Mouse (Mus musculus): ENCODE measurements around the gene Atad1. TPM values are rescaled to one million over a fixed set of nuclear protein-coding genes. Genes with fewer than 3 reads are reported as not detected.
"Not testable (repeated sequence)": the region's sequence is repeated elsewhere in the genome, so short reads cannot be mapped to it uniquely, and the experiment has no call there.

Gene Atad1
- polyA plus RNA-seq (2016; fragmentation: Nextera tagmentation; extraction: Ambion mirVana) = 98.4 and 98.9 TPM in 2 replicates

- Histone ChIP-seq H3K4me1 (no peaks in the 10 kb centered on the region), H3K27ac (no peak within 1 kb of the TSS), H3K27me3 (no peaks in the 10 kb centered on the region), H3K9me3 (no peaks in the 10 kb centered on the region), H3K36me3 (replicated peaks) (no peaks in the 10 kb centered on the region), H3K9ac (no peak within 1 kb of the TSS), H3K4me3 (replicated peaks) (no peak within 1 kb of the TSS), H3K4me2 (no peak within 1 kb of the TSS)
- 93% methylated on average over 4 of the region's 4 CpGs for WGBS
- ATAC-seq (ENCODE audit: low FRiP score) = no peak
Measured at GRCm38 (mm10) chr19:32739686-32740085, at the start of gene Atad1. Gene Atad1, minus strand, starts transcription at chr19:32739786.

- H3K27me3 ChIP-seq; H3K27ac ChIP-seq; H3K4me3 ChIP-seq (replicated peaks); H3K4me2 ChIP-seq; H3K9ac ChIP-seq; H3K9me3 ChIP-seq; H3K36me3 ChIP-seq (replicated peaks); ATAC-seq (ENCODE audit: low FRiP score): not testable (repeated sequence)
- peaks cover 28% of the 10 kb centered on the region for H3K4me1 ChIP-seq
- 85% methylated on average over 3 of the region's 3 CpGs for WGBS
Measured at GRCm38 (mm10) chr19:32788016-32788415, 48.4 kb upstream of the Atad1 start.

- not testable (repeated sequence) for H3K9me3 ChIP-seq; H3K36me3 ChIP-seq (replicated peaks); ATAC-seq (ENCODE audit: low FRiP score); H3K27me3 ChIP-seq; H3K9ac ChIP-seq; H3K4me2 ChIP-seq; H3K27ac ChIP-seq; H3K4me3 ChIP-seq (replicated peaks)
- peaks cover 24% of the 10 kb centered on the region for H3K4me1 ChIP-seq
- WGBS = 38% methylated on average over 4 of the region's 4 CpGs
Measured at GRCm38 (mm10) chr19:32787388-32787787, 47.8 kb upstream of the Atad1 start.

GRCm38 (mm10) chr19:32781305-32782071, 41.9 kb upstream of the Atad1 start:
- Histone ChIP-seq H3K27me3 (no peaks in the 10 kb centered on the region), H3K9me3 (no peaks in the 10 kb centered on the region), H3K4me1 (peaks cover 3% of the 10 kb centered on the region; the same call in 1 of the 2 replicates), H3K4me3 (replicated peaks) (no peak overlapping the region), H3K27ac (no peak overlapping the region), H3K9ac (no peak overlapping the region), H3K36me3 (replicated peaks) (peaks cover 5% of the 10 kb centered on the region), H3K4me2 (no peak overlapping the region)
- 90% methylated on average over 5 of the region's 5 CpGs for WGBS
- ATAC-seq (ENCODE audit: low FRiP score) = no peak

GRCm38 (mm10) chr19:32779131-32779530, 39.5 kb upstream of the Atad1 start:
- H3K9ac ChIP-seq = no peak overlapping the region
- H3K27ac ChIP-seq = no peak overlapping the region
- H3K9me3 ChIP-seq = no peaks in the 10 kb centered on the region
- H3K27me3 ChIP-seq = no peaks in the 10 kb centered on the region
- H3K36me3 ChIP-seq (replicated peaks) = no peaks in the 10 kb centered on the region
- ATAC-seq (ENCODE audit: low FRiP score) = no peak
- WGBS = 84% methylated on average over 3 of the region's 3 CpGs
- no peak overlapping the region for H3K4me2 ChIP-seq
- H3K4me1 ChIP-seq = peaks cover 3% of the 10 kb centered on the region; the same call in 1 of the 2 replicates
- H3K4me3 ChIP-seq (replicated peaks) = no peak overlapping the region

- Histone ChIP-seq H3K9me3 (no peaks in the 10 kb centered on the region), H3K27ac (no peak overlapping the region), H3K36me3 (replicated peaks) (no peaks in the 10 kb centered on the region), H3K9ac (no peak overlapping the region), H3K4me2 (no peak overlapping the region), H3K27me3 (no peaks in the 10 kb centered on the region), H3K4me1 (peaks cover 3% of the 10 kb centered on the region; the same call in 1 of the 2 replicates), H3K4me3 (replicated peaks) (no peak overlapping the region)
- no peak for ATAC-seq (ENCODE audit: low FRiP score)
- 55% methylated on average over 2 of the region's 2 CpGs for WGBS
Measured at GRCm38 (mm10) chr19:32778411-32778810, 38.8 kb upstream of the Atad1 start.

GRCm38 (mm10) chr19:32762493-32762892, 22.9 kb upstream of the Atad1 start:
- ATAC-seq (ENCODE audit: low FRiP score) = no peak
- H3K27ac ChIP-seq = no peak overlapping the region
- H3K4me2 ChIP-seq = no peak overlapping the region
- no peaks in the 10 kb centered on the region for H3K9me3 ChIP-seq
- H3K4me1 ChIP-seq = peaks cover 23% of the 10 kb centered on the region
- H3K27me3 ChIP-seq = no peaks in the 10 kb centered on the region
- H3K36me3 ChIP-seq (replicated peaks) = no peaks in the 10 kb centered on the region; the same call in 1 of the 2 replicates
- 97% methylated on average over 4 of the region's 4 CpGs for WGBS
- H3K4me3 ChIP-seq (replicated peaks) = no peak overlapping the region
- H3K9ac ChIP-seq = no peak overlapping the region

GRCm38 (mm10) chr19:32761162-32761561, 21.6 kb upstream of the Atad1 start:
- ATAC-seq (ENCODE audit: low FRiP score) = no peak
- Histone ChIP-seq H3K27me3 (no peaks in the 10 kb centered on the region), H3K36me3 (replicated peaks) (no peaks in the 10 kb centered on the region; the same call in 1 of the 2 replicates), H3K9ac (no peak overlapping the region), H3K4me1 (peaks cover 23% of the 10 kb centered on the region), H3K9me3 (no peaks in the 10 kb centered on the region), H3K4me2 (peak overlapping the region; percentile 92), H3K27ac (no peak overlapping the region), H3K4me3 (replicated peaks) (no peak overlapping the region; the same call in 1 of the 2 replicates)
- WGBS = 71% methylated on average over 4 of the region's 4 CpGs

GRCm38 (mm10) chr19:32760499-32760898, 20.9 kb upstream of the Atad1 start:
- H3K36me3 ChIP-seq (replicated peaks) = no peaks in the 10 kb centered on the region
- peak overlapping the region; percentile 8; the same call in 1 of the 2 replicates for H3K9ac ChIP-seq
- 25% methylated on average over 6 of the region's 6 CpGs for WGBS
- ATAC-seq (ENCODE audit: low FRiP score) = no peak
- no peaks in the 10 kb centered on the region for H3K27me3 ChIP-seq
- peaks cover 26% of the 10 kb centered on the region for H3K4me1 ChIP-seq
- H3K4me3 ChIP-seq (replicated peaks) = peak overlapping the region; percentile 26
- H3K4me2 ChIP-seq = peak overlapping the region; percentile 92
- H3K27ac ChIP-seq = no peak overlapping the region
- no peaks in the 10 kb centered on the region for H3K9me3 ChIP-seq

GRCm38 (mm10) chr19:32759357-32760024, 19.9 kb upstream of the Atad1 start:
- H3K9ac ChIP-seq = peak overlapping the region; percentile 98

GRCm38 (mm10) chr19:32758793-32759161, 19.2 kb upstream of the Atad1 start:
- H3K4me2 ChIP-seq = peak overlapping the region; percentile 92
- peak overlapping the region; percentile 94 for H3K4me3 ChIP-seq (replicated peaks)
- under 1% methylated on average over 11 of the region's 11 CpGs for WGBS
- no peaks in the 10 kb centered on the region for H3K9me3 ChIP-seq
- no peak overlapping the region; the same call in 1 of the 2 replicates for H3K27ac ChIP-seq
- ATAC-seq (ENCODE audit: low FRiP score) = no peak
- peak overlapping the region; percentile 98 for H3K9ac ChIP-seq
- peaks cover 34% of the 10 kb centered on the region for H3K4me1 ChIP-seq
- H3K36me3 ChIP-seq (replicated peaks) = no peaks in the 10 kb centered on the region
- 0 out of 2 replicates have a peak, but pooled peaks cover 5% of the 10 kb centered on the region for H3K27me3 ChIP-seq

More at GRCm38 (mm10) chr19:32759357-32760024, 19.9 kb upstream of the Atad1 start:
- Histone ChIP-seq H3K27ac (no peak overlapping the region), H3K27me3 (0 out of 2 replicates have a peak, but pooled peaks cover 2% of the 10 kb centered on the region), H3K36me3 (replicated peaks) (no peaks in the 10 kb centered on the region), H3K4me2 (peak overlapping the region; percentile 92), H3K9me3 (no peaks in the 10 kb centered on the region), H3K4me3 (replicated peaks) (peak overlapping the region; percentile 94), H3K4me1 (peaks cover 35% of the 10 kb centered on the region)
- 2% methylated on average over 8 of the region's 8 CpGs for WGBS
- ATAC-seq (ENCODE audit: low FRiP score) = no peak

Data from forebrain, embryonic 12.5 days (tissue).